1 mouse cellular context compared by ENCODE assay signal in genomic region chr9:107904726-107905125, GRCm38 (mm10).
TF ChIP-seq lines count a peak whose summit lies in the region.

No protein-coding gene starts in this region.

TF ChIP-seq in CH12.LX, 34 proteins besides CTCF, POLR2A, EP300 and RAD21:
- TF ChIP-seq MAZ (IDR thresholded peaks at IDR 0.05; ENCODE audit: low read depth, low read length) (peak; percentile 66; the same call in 1 of the 2 replicates), ZKSCAN1 (IDR thresholded peaks at IDR 0.05; ENCODE audit: borderline replicate concordance, low read depth, low read length) (no peak), ZC3H11A (IDR thresholded peaks at IDR 0.05; ENCODE audit: low read depth, low read length) (peak; percentile 71), IRF4 (IDR thresholded peaks at IDR 0.05; ENCODE audit: low read depth, low read length) (peak; percentile 54; the same call in 1 of the 2 replicates), SIN3A (IDR thresholded peaks at IDR 0.05; ENCODE audit: low read length) (peak; percentile 53; the same call in 1 of the 2 replicates), MYC (IDR thresholded peaks at IDR 0.05; ENCODE audit: low read depth, low read length) (0 out of 2 replicates have a peak, but pooled peaks have one; percentile 57), MXI1 (IDR thresholded peaks at IDR 0.05; ENCODE audit: low read depth, low read length) (no peak), SMC3 (IDR thresholded peaks at IDR 0.05; ENCODE audit: low read depth, low read length) (peak; percentile 90), TCF12 (IDR thresholded peaks at IDR 0.05; ENCODE audit: low read depth, low read length) (0 out of 2 replicates have a peak, but pooled peaks have one; percentile 51), NELFE (IDR thresholded peaks at IDR 0.05; ENCODE audit: low read depth, low read length) (peak; percentile 66; the same call in 1 of the 2 replicates), MAX (IDR thresholded peaks at IDR 0.05; ENCODE audit: low read length) (no peak)
TF ChIP-seq in CH12.LX: peak in this region for 8.
